Mouse (Mus musculus): Measurements from ENCODE around the gene Pdia5. TPM values are rescaled to one million over a fixed set of nuclear protein-coding genes. Genes with fewer than 3 reads are reported as not detected.

Gene Pdia5
- polyA plus RNA-seq, 1 experiment from 2014 or later: 15.0 TPM

Small RNA genes lying within 50 kb of the gene (microRNA-seq; reads per million reads assigned to microRNA genes)
- gene Gm25548 (ENCODE audit: borderline number of aligned reads): not detected

Other genes starting within 250 kb of the Pdia5 start
- gene Sec22a, start 127.0 kb downstream of the Pdia5 start, polyA plus RNA-seq (2014; fragmentation: Nextera tagmentation; extraction: Ambion mirVana): 34.3 and 35.5 TPM in 2 replicates
- gene Sema5b, start 50.3 kb upstream of the Pdia5 start, polyA plus RNA-seq (2014; fragmentation: Nextera tagmentation; extraction: Ambion mirVana): 2.6 and 2.9 TPM in 2 replicates